9 mouse cellular contexts compared by ENCODE assay signal in the genomic region with DNA sequence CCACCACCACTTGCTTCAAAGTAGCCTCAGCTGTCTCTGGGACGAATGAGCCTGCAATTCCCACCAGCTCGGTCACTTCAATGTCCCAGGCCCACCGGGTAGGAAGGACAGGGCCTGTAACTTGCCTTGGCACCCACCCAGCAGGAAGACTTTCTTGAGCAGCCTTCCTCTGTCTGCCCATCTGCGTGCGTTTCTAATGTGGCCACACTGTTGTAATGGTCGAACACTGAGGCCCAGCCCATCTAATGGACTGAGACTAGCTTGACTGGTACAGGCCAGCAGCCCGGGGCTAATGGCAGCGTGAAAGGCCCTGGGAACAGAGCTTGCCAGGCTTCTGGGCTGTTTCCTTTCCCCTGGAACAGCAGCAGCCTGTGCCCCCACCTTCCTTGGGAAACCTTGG. TPM values are rescaled to one million over a fixed set of nuclear protein-coding genes. Genes with fewer than 3 reads are reported as not detected.
DNase-seq lines count a peak whose midpoint lies in the region; ATAC-seq lines count a peak whose summit lies in the region.
"Had no signal": no experiment of that assay in that cellular context is flagged by ENCODE, and none has a peak within 500 bp of the region (broad histone marks: within the 10 kb centered on the region; RNA-seq: fewer than 3 reads in every experiment).

No protein-coding gene starts in this region.

- peaks cover 27% of the 10 kb centered on the region for H3K27me3 ChIP-seq in hindbrain, embryonic 14.5 days (ENCODE audit: control insufficient read depth, insufficient read depth, low read length)
- H3K27me3 ChIP-seq in hindbrain, embryonic 10.5 days (ENCODE audit: insufficient read depth, poor library complexity, severe bottlenecking) = peaks cover 70% of the 10 kb centered on the region
- H3K27me3 ChIP-seq in midbrain, embryonic 16.5 days (ENCODE audit: control insufficient read depth, insufficient read depth, low read depth, low read length) = peaks cover 7% of the 10 kb centered on the region
- peaks cover 34% of the 10 kb centered on the region for H3K27me3 ChIP-seq in midbrain, embryonic 11.5 days (ENCODE audit: control insufficient read depth, insufficient read depth, low read length)
- peaks cover 14% of the 10 kb centered on the region; the same call in 1 of the 2 replicates for H3K27me3 ChIP-seq in forebrain, embryonic 16.5 days (replicated peaks; ENCODE audit: control insufficient read depth, insufficient read depth, low read length)
- peaks cover 26% of the 10 kb centered on the region for H3K27me3 ChIP-seq in stomach, embryonic 16.5 days (ENCODE audit: control insufficient read depth, insufficient read depth, low read length)

- no peaks in the 10 kb centered on the region for H3K9me3 ChIP-seq in hindbrain, embryonic 14.5 days (ENCODE audit: control insufficient read depth, low read length)
- no peaks in the 10 kb centered on the region for H3K9me3 ChIP-seq in hindbrain, embryonic 10.5 days
- no peaks in the 10 kb centered on the region for H3K9me3 ChIP-seq in midbrain, embryonic 16.5 days (replicated peaks; ENCODE audit: control insufficient read depth, low read length, poor library complexity, severe bottlenecking)
- no peaks in the 10 kb centered on the region for H3K9me3 ChIP-seq in midbrain, embryonic 11.5 days (ENCODE audit: control insufficient read depth, low read length)
- no peaks in the 10 kb centered on the region for H3K9me3 ChIP-seq in forebrain, embryonic 16.5 days (ENCODE audit: control insufficient read depth, low read length)
- H3K9me3 ChIP-seq in stomach, embryonic 16.5 days (replicated peaks; ENCODE audit: control insufficient read depth, low read length) = no peaks in the 10 kb centered on the region

- ATAC-seq in hindbrain, embryonic 14.5 days (ENCODE audit: low FRiP score) = no peak
- no peak for ATAC-seq in midbrain, embryonic 16.5 days
- ATAC-seq in midbrain, embryonic 11.5 days (ENCODE audit: low FRiP score) = no peak
- ATAC-seq in forebrain, embryonic 16.5 days = no peak
- no peak; the same call in 1 of the 2 replicates for ATAC-seq in stomach, embryonic 16.5 days (ENCODE audit: insufficient read depth, low FRiP score)
- no peak for ATAC-seq in megakaryocyte, adult 5-6 weeks (ENCODE audit: poor library complexity, severe bottlenecking)

- no peak overlapping the region for H3K4me3 ChIP-seq in hindbrain, embryonic 14.5 days (replicated peaks; ENCODE audit: low read length)
- no peak overlapping the region for H3K4me3 ChIP-seq in hindbrain, embryonic 10.5 days
- H3K4me3 ChIP-seq in midbrain, embryonic 16.5 days (ENCODE audit: low read depth, low read length) = no peak overlapping the region
- no peak overlapping the region for H3K4me3 ChIP-seq in midbrain, embryonic 11.5 days (ENCODE audit: low read depth, low read length)
- no peak overlapping the region; the same call in 1 of the 2 replicates for H3K4me3 ChIP-seq in forebrain, embryonic 16.5 days (replicated peaks; ENCODE audit: low read length)
- H3K4me3 ChIP-seq in stomach, embryonic 16.5 days (replicated peaks; ENCODE audit: low read length) = peak overlapping the region; percentile 1; the same call in 1 of the 2 replicates

- peak overlapping the region; percentile 49; the same call in 1 of the 2 replicates for H3K27ac ChIP-seq in hindbrain, embryonic 14.5 days
- no peak overlapping the region for H3K27ac ChIP-seq in hindbrain, embryonic 10.5 days
- peak overlapping the region; percentile 35; the same call in 1 of the 2 replicates for H3K27ac ChIP-seq in midbrain, embryonic 16.5 days (ENCODE audit: low read length)
- no peak overlapping the region for H3K27ac ChIP-seq in midbrain, embryonic 11.5 days (ENCODE audit: low read depth, low read length)
- no peak overlapping the region for H3K27ac ChIP-seq in forebrain, embryonic 16.5 days (ENCODE audit: low read length)
- peak overlapping the region; percentile 87 for H3K27ac ChIP-seq in stomach, embryonic 16.5 days (ENCODE audit: low read length)

- no peaks in the 10 kb centered on the region for H3K36me3 ChIP-seq in hindbrain, embryonic 14.5 days (replicated peaks; ENCODE audit: control insufficient read depth, insufficient read depth)
- H3K36me3 ChIP-seq in hindbrain, embryonic 10.5 days = no peaks in the 10 kb centered on the region
- no peaks in the 10 kb centered on the region for H3K36me3 ChIP-seq in midbrain, embryonic 16.5 days (ENCODE audit: control insufficient read depth, insufficient read depth, low read length)
- H3K36me3 ChIP-seq in midbrain, embryonic 11.5 days (ENCODE audit: control insufficient read depth, insufficient read depth, low read length) = no peaks in the 10 kb centered on the region
- H3K36me3 ChIP-seq in forebrain, embryonic 16.5 days (ENCODE audit: control insufficient read depth, insufficient read depth) = no peaks in the 10 kb centered on the region
- H3K36me3 ChIP-seq in stomach, embryonic 16.5 days (ENCODE audit: control insufficient read depth, insufficient read depth, low read length) = no peaks in the 10 kb centered on the region

- DNase-seq in hindbrain, embryonic 14.5 days (ENCODE audit: low spot score) = no peak
- no peak for DNase-seq in hindbrain, embryonic 10.5 days (ENCODE audit: low spot score)
- DNase-seq in midbrain, embryonic 11.5 days (ENCODE audit: low spot score, missing footprints) = no peak

- WGBS in hindbrain, embryonic 14.5 days = 60% methylated on average over 8 of the region's 8 CpGs
- 76% methylated on average over 8 of the region's 8 CpGs for WGBS in hindbrain, embryonic 10.5 days
- WGBS in midbrain, embryonic 16.5 days = 66% methylated on average over 8 of the region's 8 CpGs
- 83% methylated on average over 8 of the region's 8 CpGs for WGBS in midbrain, embryonic 11.5 days
- 70% methylated on average over 8 of the region's 8 CpGs for WGBS in forebrain, embryonic 16.5 days
- 72% methylated on average over 8 of the region's 8 CpGs for WGBS in stomach, embryonic 16.5 days

- peaks cover 27% of the 10 kb centered on the region for H3K4me1 ChIP-seq in hindbrain, embryonic 14.5 days (replicated peaks; ENCODE audit: control insufficient read depth, insufficient read depth, low read length)
- peaks cover 36% of the 10 kb centered on the region for H3K4me1 ChIP-seq in hindbrain, embryonic 10.5 days (replicated peaks)
- peaks cover 24% of the 10 kb centered on the region for H3K4me1 ChIP-seq in midbrain, embryonic 16.5 days (ENCODE audit: control insufficient read depth, insufficient read depth, low read length)
- peaks cover 8% of the 10 kb centered on the region; the same call in 1 of the 2 replicates for H3K4me1 ChIP-seq in midbrain, embryonic 11.5 days (ENCODE audit: control insufficient read depth, insufficient read depth, low read length)
- peaks cover 43% of the 10 kb centered on the region for H3K4me1 ChIP-seq in forebrain, embryonic 16.5 days (replicated peaks; ENCODE audit: control insufficient read depth, insufficient read depth, low read length)
- peaks cover 16% of the 10 kb centered on the region for H3K4me1 ChIP-seq in stomach, embryonic 16.5 days (ENCODE audit: control insufficient read depth, insufficient read depth, low read length)

- peak overlapping the region; percentile 92 for H3K4me2 ChIP-seq in hindbrain, embryonic 14.5 days (replicated peaks)
- H3K4me2 ChIP-seq in midbrain, embryonic 16.5 days (ENCODE audit: low read length) = peak overlapping the region; percentile 92
- H3K4me2 ChIP-seq in midbrain, embryonic 11.5 days = no peak overlapping the region
- peak overlapping the region; percentile 88 for H3K4me2 ChIP-seq in forebrain, embryonic 16.5 days (ENCODE audit: low read length)
- peak overlapping the region; percentile 88 for H3K4me2 ChIP-seq in stomach, embryonic 16.5 days (ENCODE audit: low read depth, low read length)

- H3K9ac ChIP-seq in hindbrain, embryonic 14.5 days = 0 out of 2 replicates have a peak overlapping the region, but pooled peaks have one; percentile 68
- 0 out of 2 replicates have a peak overlapping the region, but pooled peaks have one; percentile 2 for H3K9ac ChIP-seq in midbrain, embryonic 16.5 days (ENCODE audit: low read depth, low read length)
- no peak overlapping the region for H3K9ac ChIP-seq in midbrain, embryonic 11.5 days (ENCODE audit: low read length)
- peak overlapping the region; percentile 72; the same call in 1 of the 2 replicates for H3K9ac ChIP-seq in forebrain, embryonic 16.5 days (replicated peaks; ENCODE audit: low read depth, low read length)
- H3K9ac ChIP-seq in stomach, embryonic 16.5 days (ENCODE audit: low read length) = 0 out of 2 replicates have a peak overlapping the region, but pooled peaks have one; percentile 49

RNA-seq across cellular contexts. Expression of gene Adora1, which starts 2.9 kb away (rescaled TPM):
- 13.0 and 14.9 TPM in 2 replicates for polyA plus RNA-seq in hindbrain, embryonic 14.5 days (2014; fragmentation: Nextera tagmentation; extraction: Ambion mirVana)
- 0.37 and 0.46 TPM in 2 replicates for polyA plus RNA-seq in hindbrain, embryonic 10.5 days (2016; fragmentation: Nextera tagmentation; extraction: Ambion mirVana)
- polyA plus RNA-seq in midbrain, embryonic 16.5 days (2015; fragmentation: Nextera tagmentation; extraction: Ambion mirVana) = 18.0 and 26.6 TPM in 2 replicates
- polyA plus RNA-seq in midbrain, embryonic 11.5 days (2014; fragmentation: Nextera tagmentation; extraction: Ambion mirVana) = 0.07 and 0.08 TPM in 2 replicates
- polyA plus RNA-seq in forebrain, embryonic 16.5 days (2015; fragmentation: Nextera tagmentation; extraction: Ambion mirVana) = 21.3 and 21.5 TPM in 2 replicates
- polyA plus RNA-seq in stomach, embryonic 16.5 days (2015; fragmentation: Nextera tagmentation; extraction: Ambion mirVana) = 15.3 and 22.3 TPM in 2 replicates
- total RNA-seq in megakaryocyte, adult 5-6 weeks (2015) = not detected in 2 replicates
- total RNA-seq in megakaryocyte, adult 5-6 weeks (2017) = not detected in 2 replicates

RNA-seq across cellular contexts. Expression of gene Mybph, which starts 39.1 kb away (rescaled TPM):
- polyA plus RNA-seq in hindbrain, embryonic 14.5 days (2014; fragmentation: Nextera tagmentation; extraction: Ambion mirVana) = 0.27 TPM in 1 of 2 replicates, not detected in the other
- polyA plus RNA-seq in hindbrain, embryonic 10.5 days (2016; fragmentation: Nextera tagmentation; extraction: Ambion mirVana) = 0.21 and 0.39 TPM in 2 replicates
- polyA plus RNA-seq in midbrain, embryonic 16.5 days (2015; fragmentation: Nextera tagmentation; extraction: Ambion mirVana) = 0.18 TPM in 1 of 2 replicates, not detected in the other
- polyA plus RNA-seq in midbrain, embryonic 11.5 days (2014; fragmentation: Nextera tagmentation; extraction: Ambion mirVana) = 0.12 and 0.22 TPM in 2 replicates
- polyA plus RNA-seq in forebrain, embryonic 16.5 days (2015; fragmentation: Nextera tagmentation; extraction: Ambion mirVana) = 0.24 TPM in 1 of 2 replicates, not detected in the other
- 0.35 and 9.0 TPM in 2 replicates for polyA plus RNA-seq in stomach, embryonic 16.5 days (2015; fragmentation: Nextera tagmentation; extraction: Ambion mirVana)
- 0.09 and 0.16 TPM in 2 replicates for total RNA-seq in megakaryocyte, adult 5-6 weeks (2015)
- total RNA-seq in megakaryocyte, adult 5-6 weeks (2017) = not detected in 2 replicates
- total RNA-seq: ES-E14 had no signal

RNA-seq across cellular contexts. Expression of gene Chil1, which starts 50.4 kb away (rescaled TPM):
- polyA plus RNA-seq in hindbrain, embryonic 14.5 days (2014; fragmentation: Nextera tagmentation; extraction: Ambion mirVana) = 2.5 and 3.6 TPM in 2 replicates
- 1.5 and 3.4 TPM in 2 replicates for polyA plus RNA-seq in hindbrain, embryonic 10.5 days (2016; fragmentation: Nextera tagmentation; extraction: Ambion mirVana)
- polyA plus RNA-seq in midbrain, embryonic 16.5 days (2015; fragmentation: Nextera tagmentation; extraction: Ambion mirVana) = 2.0 and 3.9 TPM in 2 replicates
- polyA plus RNA-seq in midbrain, embryonic 11.5 days (2014; fragmentation: Nextera tagmentation; extraction: Ambion mirVana) = 1.8 and 2.2 TPM in 2 replicates
- 1.9 and 2.1 TPM in 2 replicates for polyA plus RNA-seq in forebrain, embryonic 16.5 days (2015; fragmentation: Nextera tagmentation; extraction: Ambion mirVana)
- 3.6 and 4.9 TPM in 2 replicates for polyA plus RNA-seq in stomach, embryonic 16.5 days (2015; fragmentation: Nextera tagmentation; extraction: Ambion mirVana)
- 137 and 168 TPM in 2 replicates for total RNA-seq in megakaryocyte, adult 5-6 weeks (2015)
- total RNA-seq in megakaryocyte, adult 5-6 weeks (2017) = 120 and 142 TPM in 2 replicates

RNA-seq across cellular contexts. Expression of gene Myog, which starts 57.5 kb away (rescaled TPM):
- 0.13 and 0.17 TPM in 2 replicates for polyA plus RNA-seq in hindbrain, embryonic 14.5 days (2014; fragmentation: Nextera tagmentation; extraction: Ambion mirVana)
- 0.14 and 0.33 TPM in 2 replicates for polyA plus RNA-seq in hindbrain, embryonic 10.5 days (2016; fragmentation: Nextera tagmentation; extraction: Ambion mirVana)
- 0.13 and 0.14 TPM in 2 replicates for polyA plus RNA-seq in midbrain, embryonic 16.5 days (2015; fragmentation: Nextera tagmentation; extraction: Ambion mirVana)
- not detected in 2 replicates for polyA plus RNA-seq in midbrain, embryonic 11.5 days (2014; fragmentation: Nextera tagmentation; extraction: Ambion mirVana)
- polyA plus RNA-seq in forebrain, embryonic 16.5 days (2015; fragmentation: Nextera tagmentation; extraction: Ambion mirVana) = 0.32 TPM in 1 of 2 replicates, not detected in the other
- 1.2 and 28.7 TPM in 2 replicates for polyA plus RNA-seq in stomach, embryonic 16.5 days (2015; fragmentation: Nextera tagmentation; extraction: Ambion mirVana)
- total RNA-seq in megakaryocyte, adult 5-6 weeks (2015) = not detected in 2 replicates
- total RNA-seq in megakaryocyte, adult 5-6 weeks (2017) = not detected in 2 replicates
- polyA plus RNA-seq: large intestine, adult 2 months had no signal

Comparison
In these comparisons a context has a peak if more than half of its experiments do, and no peak if none do; other contexts are left out.
1. H3K27ac ChIP-seq: peak in hindbrain, embryonic 14.5 days (single experiment), midbrain, embryonic 16.5 days (single experiment) and stomach, embryonic 16.5 days (single experiment); none in hindbrain, embryonic 10.5 days (single experiment), midbrain, embryonic 11.5 days (single experiment) and forebrain, embryonic 16.5 days (single experiment).